Mouse (Mus musculus) lung, adult 2 months (tissue): ENCODE results near the gene Tex101.
"Not testable (repeated sequence)": the region's sequence is repeated elsewhere in the genome, so short reads cannot be mapped to it uniquely, and the experiment has no call there.

Experiments used
- CTCF ChIP-seq: fragments of 200-500 bp; IDR thresholded peaks from 2 replicates; pipeline ENCODE4 v1.5.1; 2011; ENCODE audit warnings: mild to moderate bottlenecking, low read length, control low read depth; ENCODE audit not compliant: insufficient read depth
- POLR2A ChIP-seq: fragments of 200-500 bp; IDR thresholded peaks from 2 replicates; pipeline ENCODE4 v1.6.1; 2011; ENCODE audit warnings: low read depth, mild to moderate bottlenecking, control low read depth, low read length, borderline replicate concordance; ENCODE audit errors: extremely low read depth

DNA sequence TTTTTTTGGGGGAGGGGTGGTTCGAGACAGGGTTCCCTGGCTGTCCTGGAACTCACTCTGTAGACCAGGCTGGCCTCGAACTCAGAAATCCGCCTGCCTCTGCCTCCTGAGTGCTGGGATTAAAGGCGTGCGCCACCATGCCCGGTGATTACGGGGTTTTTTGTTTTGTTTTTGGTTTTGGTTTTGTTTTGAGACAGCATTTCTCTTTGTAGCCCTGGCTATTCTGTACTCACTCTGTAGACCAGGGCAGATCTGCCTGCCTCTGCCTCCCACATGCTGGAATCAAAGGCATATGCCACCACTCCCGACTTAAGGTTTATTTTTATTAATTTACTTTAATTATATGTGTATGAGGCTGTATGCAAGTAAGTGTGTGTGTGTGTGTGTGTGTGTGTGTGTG, 58.1 kb downstream of the Tex101 start:
- not testable (repeated sequence) for TF ChIP-seq CTCF, POLR2A
